In genomic region chr17:56814316-56815056, GRCm38 (mm10) we compare ENCODE assay signal across 8 mouse cellular contexts. TPM values are rescaled to one million over a fixed set of nuclear protein-coding genes. Genes with fewer than 3 reads are reported as not detected.
A peak's percentile ranks its signal among the peaks of the same experiment; 100 is the strongest.
DNase-seq lines count a peak whose midpoint lies in the region; ATAC-seq lines count a peak whose summit lies in the region.

No protein-coding gene starts in this region.

- H3K4me3 ChIP-seq in intestine, embryonic 14.5 days (ENCODE audit: low read depth, low read length): no peak overlapping the region

- H3K27me3 ChIP-seq in intestine, embryonic 14.5 days (replicated peaks; ENCODE audit: control insufficient read depth, insufficient read depth, low read length): no peaks in the 10 kb centered on the region

- 0 out of 2 replicates have a peak overlapping the region, but pooled peaks have one; percentile 23 for H3K27ac ChIP-seq in intestine, embryonic 14.5 days (ENCODE audit: low read depth)

- no peak overlapping the region for H3K4me2 ChIP-seq in intestine, embryonic 14.5 days (ENCODE audit: low read length)

- H3K36me3 ChIP-seq in intestine, embryonic 14.5 days (ENCODE audit: control insufficient read depth, insufficient read depth, low read length): no peaks in the 10 kb centered on the region

- H3K4me1 ChIP-seq in intestine, embryonic 14.5 days (replicated peaks; ENCODE audit: control insufficient read depth, insufficient read depth, low read length): peaks cover 22% of the 10 kb centered on the region

- no peak overlapping the region for H3K9ac ChIP-seq in intestine, embryonic 14.5 days (ENCODE audit: low read length)

- no peaks in the 10 kb centered on the region for H3K9me3 ChIP-seq in intestine, embryonic 14.5 days (ENCODE audit: control insufficient read depth, low read length)

- ATAC-seq in intestine, embryonic 14.5 days (replicated peaks; ENCODE audit: low FRiP score, low TSS enrichment, low read depth): peak; percentile 57; the same call in 1 of the 2 replicates

- peak; percentile 72 for DNase-seq in adrenal gland, adult 8-10 months
- DNase-seq in embryo, embryonic 11 days: peak; percentile 94
- peak; percentile 70 to 85 for DNase-seq in gastrocnemius, postnatal 4 days (ENCODE audit: low spot score in 2 of 2)
- DNase-seq in intestine, embryonic 14.5 days (ENCODE audit: low spot score): peak; percentile 81
- peak; percentile 43 to 79 for DNase-seq in left cerebral cortex, adult 8-10 months (ENCODE audit: low spot score in 2 of 2)
- peak; percentile 94 for DNase-seq in mesoderm, embryonic 11.5 days (ENCODE audit: low read depth, low spot score)
- peak; percentile 80 for DNase-seq in right cerebral cortex, postnatal 14 days
- no peak for DNase-seq in thymus, postnatal 36 days

- 14% methylated on average over 24 of the region's 24 CpGs for WGBS in intestine, embryonic 14.5 days

RNA-seq across cellular contexts. Expression of gene Rfx2, which starts 16.3 kb away (rescaled TPM):
- total RNA-seq in adrenal gland, adult 8-10 months (2022): 1 to 10 TPM; 5.5 to 9.5 (median 6.8) TPM
- total RNA-seq in gastrocnemius, postnatal 4 days (2021): 10 to 100 TPM in 1 of 2 experiments, 1 to 10 TPM in 1; 8.2 to 10.6 TPM
- 4.5 and 4.9 TPM in 2 replicates for polyA plus RNA-seq in intestine, embryonic 14.5 days (2014; fragmentation: Nextera tagmentation; extraction: Ambion mirVana)
- total RNA-seq in left cerebral cortex, adult 8-10 months (2022): 1 to 10 TPM; 2.1 to 4.1 (median 3.1) TPM

RNA-seq across cellular contexts. Expression of gene Prr22, which starts 44.4 kb away (rescaled TPM):
- 1 to 10 TPM in 1 of 4 experiments, under 1 TPM in 3; 0.28 to 1.4 (median 0.53) TPM for total RNA-seq in adrenal gland, adult 8-10 months (2022)
- total RNA-seq in gastrocnemius, postnatal 4 days (2021): under 1 TPM; 0.47 to 0.49 TPM
- polyA plus RNA-seq in intestine, embryonic 14.5 days (2014; fragmentation: Nextera tagmentation; extraction: Ambion mirVana): 1.7 and 2.3 TPM in 2 replicates
- 1 to 10 TPM in 2 of 4 experiments, under 1 TPM in 2; 0.78 to 1.2 (median 0.99) TPM for total RNA-seq in left cerebral cortex, adult 8-10 months (2022)

RNA-seq across cellular contexts. Expression of gene Dus3l, which starts 49.9 kb away (rescaled TPM):
- 10 to 100 TPM; 37.4 to 58.6 (median 47.0) TPM for total RNA-seq in adrenal gland, adult 8-10 months (2022)
- 10 to 100 TPM; 21.6 to 21.7 TPM for total RNA-seq in gastrocnemius, postnatal 4 days (2021)
- 45.6 and 47.4 TPM in 2 replicates for polyA plus RNA-seq in intestine, embryonic 14.5 days (2014; fragmentation: Nextera tagmentation; extraction: Ambion mirVana)
- 10 to 100 TPM; 60.1 to 66.1 (median 60.8) TPM for total RNA-seq in left cerebral cortex, adult 8-10 months (2022)

RNA-seq across cellular contexts. Expression of gene Nrtn, which starts 57.2 kb away (rescaled TPM):
- 1 to 10 TPM; 3.6 to 5.6 (median 4.9) TPM for total RNA-seq in adrenal gland, adult 8-10 months (2022)
- 1 to 10 TPM; 1.0 to 1.9 TPM for total RNA-seq in gastrocnemius, postnatal 4 days (2021)
- 13.5 and 15.6 TPM in 2 replicates for polyA plus RNA-seq in intestine, embryonic 14.5 days (2014; fragmentation: Nextera tagmentation; extraction: Ambion mirVana)
- total RNA-seq in left cerebral cortex, adult 8-10 months (2022): 1 to 10 TPM; 4.0 to 4.5 (median 4.2) TPM

RNA-seq across cellular contexts. Expression of gene Acsbg2, which starts 59.8 kb away (rescaled TPM):
- total RNA-seq in adrenal gland, adult 8-10 months (2022): under 1 TPM in 3 of 4 experiments, not detected in 1; 0.22 to 0.40 (median 0.23) TPM
- not detected for total RNA-seq in gastrocnemius, postnatal 4 days (2021)
- not detected in 2 replicates for polyA plus RNA-seq in intestine, embryonic 14.5 days (2014; fragmentation: Nextera tagmentation; extraction: Ambion mirVana)
- total RNA-seq in left cerebral cortex, adult 8-10 months (2022): not detected

Comparison
In these comparisons a context has a peak if more than half of its experiments do, and no peak if none do; other contexts are left out.
1. DNase-seq: peak in adrenal gland, adult 8-10 months (single experiment), embryo, embryonic 11 days (single experiment), gastrocnemius, postnatal 4 days (2 of 2), intestine, embryonic 14.5 days (single experiment), left cerebral cortex, adult 8-10 months (2 of 2), mesoderm, embryonic 11.5 days (single experiment) and right cerebral cortex, postnatal 14 days (single experiment); none in thymus, postnatal 36 days (0 of 2).